ENCODE assay signal across 9 mouse cellular contexts in the genomic region with DNA sequence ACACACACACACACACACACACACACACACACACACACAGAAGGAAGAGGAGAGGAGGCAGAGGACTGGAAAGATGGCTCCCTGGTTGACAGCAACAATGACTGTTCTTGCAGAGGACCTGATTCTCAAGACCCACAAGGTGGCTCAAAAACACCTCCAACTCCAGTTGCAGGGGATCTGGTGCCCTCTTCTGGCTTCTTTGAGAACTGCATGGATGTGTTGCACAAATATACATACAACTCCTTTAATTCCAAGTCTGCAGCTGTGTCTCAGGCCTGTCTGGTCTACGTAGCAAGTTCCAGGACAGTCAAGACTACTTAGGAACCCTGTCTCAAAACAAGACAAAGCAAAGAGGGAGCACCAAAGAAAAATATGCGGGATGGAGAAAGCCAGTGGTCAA. TPM values are rescaled to one million over a fixed set of nuclear protein-coding genes. Genes with fewer than 3 reads are reported as not detected.
A peak's percentile ranks its signal among the peaks of the same experiment; 100 is the strongest.
DNase-seq lines count a peak whose midpoint lies in the region; ATAC-seq and TF ChIP-seq lines count a peak whose summit lies in the region.
"Had no signal": no experiment of that assay in that cellular context is flagged by ENCODE, and none has a peak within 500 bp of the region (broad histone marks: within the 10 kb centered on the region; RNA-seq: fewer than 3 reads in every experiment).

No protein-coding gene starts in this region.

- no peak for TF ChIP-seq POLR2A in liver, adult 2 months (IDR thresholded peaks at IDR 0.05; ENCODE audit: extremely low read depth, insufficient read depth, low read length)

- peaks cover 7% of the 10 kb centered on the region; the same call in 1 of the 2 replicates for H3K4me1 ChIP-seq in liver, adult 2 months (ENCODE audit: control insufficient read depth, insufficient read depth, low read length)
- H3K4me1 ChIP-seq in liver, embryonic 11.5 days (replicated peaks; ENCODE audit: control insufficient read depth, insufficient read depth, low read length): peaks cover 3% of the 10 kb centered on the region; the same call in 1 of the 2 replicates
- H3K4me1 ChIP-seq: neural tube, embryonic 12.5 days had no signal

- H3K27ac ChIP-seq in liver, adult 2 months (replicated peaks; ENCODE audit: insufficient read depth, low read depth, low read length): no peak overlapping the region
- no peak overlapping the region for H3K27ac ChIP-seq in liver, embryonic 11.5 days (ENCODE audit: low read depth, low read length)
- H3K27ac ChIP-seq: heart, embryonic 15.5 days; neural tube, embryonic 12.5 days had no signal

- 64% methylated on average over 2 of the region's 2 CpGs for WGBS in liver, adult 2 months
- 49% methylated on average over 2 of the region's 2 CpGs for WGBS in liver, embryonic 11.5 days

- ATAC-seq in liver, embryonic 11.5 days (replicated peaks; ENCODE audit: low FRiP score): no peak
- ATAC-seq in megakaryocyte, adult 5-6 weeks (ENCODE audit: poor library complexity, severe bottlenecking): peak; percentile 68

- no peaks in the 10 kb centered on the region for H3K27me3 ChIP-seq in liver, adult 2 months (ENCODE audit: control insufficient read depth, insufficient read depth, low read length)
- H3K27me3 ChIP-seq in liver, embryonic 11.5 days (replicated peaks; ENCODE audit: control insufficient read depth, insufficient read depth, low read length): peaks cover 15% of the 10 kb centered on the region

- no peaks in the 10 kb centered on the region for H3K9me3 ChIP-seq in liver, embryonic 11.5 days (ENCODE audit: control insufficient read depth, low read length)
- H3K9me3 ChIP-seq: heart, embryonic 15.5 days; neural tube, embryonic 12.5 days had no signal

- no peaks in the 10 kb centered on the region for H3K36me3 ChIP-seq in liver, adult 2 months (ENCODE audit: control insufficient read depth, insufficient read depth, low read length)
- peaks cover 11% of the 10 kb centered on the region for H3K36me3 ChIP-seq in liver, embryonic 11.5 days (ENCODE audit: control insufficient read depth, insufficient read depth, low read length)

- no peak overlapping the region for H3K4me3 ChIP-seq in liver, adult 2 months (ENCODE audit: insufficient read depth, low read depth, low read length)
- no peak overlapping the region for H3K4me3 ChIP-seq in liver, embryonic 11.5 days (ENCODE audit: low read depth, low read length)
- H3K4me3 ChIP-seq: heart, embryonic 15.5 days; neural tube, embryonic 12.5 days had no signal

- DNase-seq in liver, adult 2 months (ENCODE audit: extremely low read depth, low read depth, low spot score): peak; percentile 49
- DNase-seq in liver, embryonic 11.5 days (ENCODE audit: low spot score): no peak
- peak; percentile 94 for DNase-seq in ZHBTc4 (ENCODE audit: low read depth, low spot score)
- DNase-seq in cerebellum, postnatal 14 days: peak; percentile 90 to 96
- peak; percentile 88 for DNase-seq in induced T-regulatory cell, adult 2 months (ENCODE audit: low read depth)
- DNase-seq in spleen, postnatal 4 days (ENCODE audit: low spot score in 2 of 2): peak; percentile 80 to 93

- no peak overlapping the region for H3K4me2 ChIP-seq in liver, embryonic 11.5 days
- H3K4me2 ChIP-seq: heart, embryonic 15.5 days; neural tube, embryonic 12.5 days had no signal

- peak; percentile 57 for TF ChIP-seq CTCF in liver, adult 2 months (IDR thresholded peaks at IDR 0.05; ENCODE audit: low read depth, low read length)

- no peaks in the 10 kb centered on the region for H3K79me2 ChIP-seq in liver, adult 2 months (ENCODE audit: control insufficient read depth, insufficient read depth, low read length)

- H3K9ac ChIP-seq in liver, adult 2 months (ENCODE audit: low read depth, low read length): no peak overlapping the region
- H3K9ac ChIP-seq in liver, embryonic 11.5 days (ENCODE audit: low read depth, low read length): no peak overlapping the region
- H3K9ac ChIP-seq: heart, embryonic 15.5 days; neural tube, embryonic 12.5 days had no signal

RNA-seq across cellular contexts. Expression of a gene that starts 10.0 kb away (rescaled TPM):
- not detected in 2 replicates for total RNA-seq in liver, adult 2 months (2014; rRNA removed)
- polyA plus RNA-seq in liver, adult 2 months (2012; rRNA removed): not detected in 2 replicates
- 0.22 and 0.49 TPM in 2 replicates for polyA plus RNA-seq in liver, embryonic 11.5 days (2014; fragmentation: Nextera tagmentation; extraction: Ambion mirVana)
- not detected in 2 replicates for total RNA-seq in megakaryocyte, adult 5-6 weeks (2015)
- total RNA-seq in megakaryocyte, adult 5-6 weeks (2017): not detected in 2 replicates

RNA-seq across cellular contexts. Expression of a gene that starts 12.5 kb away (rescaled TPM):
- total RNA-seq in liver, adult 2 months (2014; rRNA removed): not detected in 2 replicates
- 1.0 TPM in 1 of 2 replicates, not detected in the other for polyA plus RNA-seq in liver, adult 2 months (2012; rRNA removed)
- not detected in 2 replicates for polyA plus RNA-seq in liver, embryonic 11.5 days (2014; fragmentation: Nextera tagmentation; extraction: Ambion mirVana)
- total RNA-seq in megakaryocyte, adult 5-6 weeks (2015): 3.2 TPM in 1 of 2 replicates, not detected in the other
- total RNA-seq in megakaryocyte, adult 5-6 weeks (2017): not detected in 2 replicates
- polyA plus RNA-seq: heart, embryonic 15.5 days; neural tube, embryonic 12.5 days had no signal

RNA-seq across cellular contexts. Expression of a gene that starts 12.6 kb away (rescaled TPM):
- total RNA-seq in liver, adult 2 months (2014; rRNA removed): 135 and 157 TPM in 2 replicates
- 110 and 142 TPM in 2 replicates for polyA plus RNA-seq in liver, adult 2 months (2012; rRNA removed)
- polyA plus RNA-seq in liver, embryonic 11.5 days (2014; fragmentation: Nextera tagmentation; extraction: Ambion mirVana): 1,398 and 1,409 TPM in 2 replicates
- total RNA-seq in megakaryocyte, adult 5-6 weeks (2015): 180 and 184 TPM in 2 replicates
- total RNA-seq in megakaryocyte, adult 5-6 weeks (2017): 230 and 256 TPM in 2 replicates

RNA-seq across cellular contexts. Expression of a gene that starts 12.8 kb away (rescaled TPM):
- 17.1 and 24.5 TPM in 2 replicates for total RNA-seq in liver, adult 2 months (2014; rRNA removed)
- polyA plus RNA-seq in liver, adult 2 months (2012; rRNA removed): 25.6 and 28.3 TPM in 2 replicates
- polyA plus RNA-seq in liver, embryonic 11.5 days (2014; fragmentation: Nextera tagmentation; extraction: Ambion mirVana): 195 and 197 TPM in 2 replicates
- 56.8 and 75.8 TPM in 2 replicates for total RNA-seq in megakaryocyte, adult 5-6 weeks (2015)
- 41.1 and 49.0 TPM in 2 replicates for total RNA-seq in megakaryocyte, adult 5-6 weeks (2017)

RNA-seq across cellular contexts. Expression of a gene that starts 19.6 kb away (rescaled TPM):
- 0.09 and 0.13 TPM in 2 replicates for total RNA-seq in liver, adult 2 months (2014; rRNA removed)
- 0.25 and 0.43 TPM in 2 replicates for polyA plus RNA-seq in liver, adult 2 months (2012; rRNA removed)
- 0.14 and 0.29 TPM in 2 replicates for polyA plus RNA-seq in liver, embryonic 11.5 days (2014; fragmentation: Nextera tagmentation; extraction: Ambion mirVana)
- total RNA-seq in megakaryocyte, adult 5-6 weeks (2015): 0.02 TPM in 1 of 2 replicates, not detected in the other
- 0.07 and 0.08 TPM in 2 replicates for total RNA-seq in megakaryocyte, adult 5-6 weeks (2017)
